Mouse (Mus musculus) heart, embryonic 16.5 days (tissue): Measurements from ENCODE around the gene Foxn3. TPM values are rescaled to one million over a fixed set of nuclear protein-coding genes. Genes with fewer than 3 reads are reported as not detected.

ENCODE experiments used
- ATAC-seq: fragments of 200-750 bp; cut with Nextera tagmentation; replicated peaks from 2 replicates; pipeline ENCODE4 v1.8.0; 2017; ENCODE audit warnings: moderate number of reproducible peaks; ENCODE audit not compliant: insufficient read depth, low FRiP score; ENCODE audit errors: extremely low read depth
- H3K27ac ChIP-seq: fragments of 300-500 bp; sonication (generic); 2 replicates; pipeline ENCODE4 v1.5.1; 2014; ENCODE audit warnings: mild to moderate bottlenecking, low read length, control low read depth, moderate library complexity
- H3K27me3 ChIP-seq: fragments of 300-500 bp; sonication (generic); 2 replicates; pipeline ENCODE4 v1.6.1; 2014; ENCODE audit warnings: low read length, mixed read lengths; ENCODE audit not compliant: control insufficient read depth, insufficient read depth
- H3K36me3 ChIP-seq: fragments of 300-500 bp; sonication (generic); 2 replicates; pipeline ENCODE4 v1.6.1; 2014; ENCODE audit not compliant: control insufficient read depth, insufficient read depth
- H3K4me1 ChIP-seq: fragments of 300-500 bp; sonication (generic); 2 replicates; pipeline ENCODE4 v1.6.1; 2014; ENCODE audit warnings: low read length, mixed read lengths; ENCODE audit not compliant: control insufficient read depth, insufficient read depth
- H3K4me2 ChIP-seq: fragments of 300-500 bp; sonication (generic); 2 replicates; pipeline ENCODE4 v1.6.1; 2014; ENCODE audit warnings: low read depth, mild to moderate bottlenecking, control low read depth, low read length
- H3K4me3 ChIP-seq: fragments of 300-500 bp; sonication (generic); 2 replicates; pipeline ENCODE4 v1.5.1; 2014; ENCODE audit warnings: mild to moderate bottlenecking, control low read depth, low read length
- H3K9ac ChIP-seq: fragments of 300-500 bp; sonication (generic); 2 replicates; pipeline ENCODE4 v1.6.1; 2014; ENCODE audit warnings: low read length, control low read depth
- H3K9me3 ChIP-seq: fragments of 300-500 bp; sonication (generic); replicated peaks from 2 replicates; pipeline ENCODE4 v1.6.1; 2016; ENCODE audit warnings: low read length; ENCODE audit not compliant: control insufficient read depth
- WGBS: fragments of 180-500 bp; shearing (Covaris S2); extraction: QIAGEN DNeasy Blood & Tissue Kit; methylation state at CpG from one replicate; pipeline ENCODE4 v1.1.7; 2014; 5-methylcytosine and 5-hydroxymethylcytosine counted together
- polyA plus RNA-seq: library from polyadenylated mRNA; unstranded; fragments of >200 nt; fragmentation: Nextera tagmentation; extraction: Ambion mirVana; gene quantifications from 2 replicates; pipeline ENCODE4 v1.2.1, GENCODE M21; 2015

Gene Foxn3
- polyA plus RNA-seq, 1 experiment from 2014 or later = 52.1 TPM

- no peak overlapping the region for H3K9ac ChIP-seq
- WGBS = 80% methylated on average over 17 of the region's 17 CpGs
- no peak overlapping the region for H3K4me2 ChIP-seq
- H3K27me3 ChIP-seq = no peaks in the 10 kb centered on the region
- H3K9me3 ChIP-seq = no peaks in the 10 kb centered on the region
- H3K36me3 ChIP-seq = no peaks in the 10 kb centered on the region
- peaks cover 25% of the 10 kb centered on the region for H3K4me1 ChIP-seq
- no peak for ATAC-seq
- no peak overlapping the region for H3K27ac ChIP-seq
- H3K4me3 ChIP-seq = no peak overlapping the region
These were observed 333.2 kb downstream of the Foxn3 start for GRCm38 (mm10) chr12:99229973-99230782.

DNA sequence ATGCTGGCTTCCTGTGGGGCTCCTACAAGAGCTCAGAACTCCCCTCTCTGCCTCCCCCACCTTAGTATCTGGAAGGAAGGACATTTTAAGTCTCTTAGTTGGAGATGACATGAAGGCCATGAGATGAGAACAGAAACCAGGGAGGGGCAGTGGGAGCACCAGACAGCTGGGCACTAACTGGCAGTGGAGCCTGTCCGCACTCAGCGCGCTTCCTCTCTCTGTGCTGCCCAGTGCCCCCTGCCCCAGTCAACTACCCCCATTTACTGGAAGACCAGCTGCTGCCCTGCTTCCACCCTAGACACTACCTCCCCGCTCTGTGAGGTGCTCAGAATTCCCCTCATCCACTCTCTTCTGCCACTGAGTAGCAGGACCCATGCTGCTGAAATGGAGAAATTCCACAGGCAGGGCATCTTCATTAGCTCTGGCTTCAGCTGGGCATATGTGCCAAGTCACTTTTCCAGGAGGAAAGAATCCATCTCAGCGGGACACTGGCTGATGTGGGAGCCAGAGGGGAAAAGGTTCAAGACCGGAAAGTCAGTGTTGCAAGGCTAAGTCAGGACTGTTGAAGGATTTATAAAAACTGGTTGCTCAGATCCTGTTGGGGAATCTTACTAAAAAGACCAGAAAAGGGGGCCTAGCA, 335.9 kb downstream of the Foxn3 start:
- 90% methylated on average over 6 of the region's 6 CpGs for WGBS
- no peaks in the 10 kb centered on the region for H3K9me3 ChIP-seq
- peaks cover 7% of the 10 kb centered on the region for H3K4me1 ChIP-seq
- no peak overlapping the region for H3K4me3 ChIP-seq
- no peak overlapping the region for H3K4me2 ChIP-seq
- no peaks in the 10 kb centered on the region for H3K27me3 ChIP-seq
- H3K27ac ChIP-seq = no peak overlapping the region
- ATAC-seq = no peak
- H3K36me3 ChIP-seq = no peaks in the 10 kb centered on the region
- no peak overlapping the region for H3K9ac ChIP-seq

DNA sequence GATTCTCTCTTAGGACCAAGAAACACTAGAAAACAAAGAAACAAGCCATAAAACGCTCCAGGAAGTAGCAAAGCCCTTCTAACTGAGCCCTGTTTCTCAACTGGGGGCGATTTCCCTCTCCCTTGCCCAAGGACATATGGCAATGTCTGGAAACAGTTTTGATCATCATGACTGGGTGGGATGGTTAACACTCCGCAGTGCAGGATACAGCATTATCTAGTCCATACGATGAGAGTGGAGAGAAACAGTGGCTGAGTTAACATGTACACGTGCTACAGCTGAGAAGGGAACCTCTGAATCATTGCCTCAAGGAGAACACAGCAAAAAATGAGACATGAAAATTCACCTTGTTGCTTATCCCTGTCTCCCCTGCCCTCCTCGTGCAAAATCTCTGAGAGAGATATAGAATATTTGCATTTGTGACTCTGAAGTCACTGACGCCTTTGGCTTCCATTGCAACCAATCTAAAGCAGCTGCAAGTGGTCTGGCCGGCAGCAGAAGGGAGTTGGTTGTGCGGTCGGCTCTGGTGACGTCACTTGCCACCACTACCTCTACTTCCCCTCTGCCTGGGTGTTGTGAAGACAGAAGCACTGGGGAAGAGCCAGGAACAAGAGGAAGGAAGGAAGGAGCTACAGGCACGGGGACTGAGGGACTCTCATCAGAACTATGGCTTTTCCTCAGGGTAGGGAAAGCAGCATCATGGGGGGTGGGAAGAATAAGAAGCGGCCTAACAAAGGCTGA, 338.3 kb downstream of the Foxn3 start:
- Histone ChIP-seq H3K36me3 (no peaks in the 10 kb centered on the region), H3K27me3 (no peaks in the 10 kb centered on the region), H3K4me1 (peaks cover 5% of the 10 kb centered on the region), H3K4me2 (no peak overlapping the region), H3K9ac (no peak overlapping the region), H3K4me3 (no peak overlapping the region), H3K9me3 (no peaks in the 10 kb centered on the region), H3K27ac (no peak overlapping the region)
- 65% methylated on average over 13 of the region's 13 CpGs for WGBS
- no peak for ATAC-seq

DNA sequence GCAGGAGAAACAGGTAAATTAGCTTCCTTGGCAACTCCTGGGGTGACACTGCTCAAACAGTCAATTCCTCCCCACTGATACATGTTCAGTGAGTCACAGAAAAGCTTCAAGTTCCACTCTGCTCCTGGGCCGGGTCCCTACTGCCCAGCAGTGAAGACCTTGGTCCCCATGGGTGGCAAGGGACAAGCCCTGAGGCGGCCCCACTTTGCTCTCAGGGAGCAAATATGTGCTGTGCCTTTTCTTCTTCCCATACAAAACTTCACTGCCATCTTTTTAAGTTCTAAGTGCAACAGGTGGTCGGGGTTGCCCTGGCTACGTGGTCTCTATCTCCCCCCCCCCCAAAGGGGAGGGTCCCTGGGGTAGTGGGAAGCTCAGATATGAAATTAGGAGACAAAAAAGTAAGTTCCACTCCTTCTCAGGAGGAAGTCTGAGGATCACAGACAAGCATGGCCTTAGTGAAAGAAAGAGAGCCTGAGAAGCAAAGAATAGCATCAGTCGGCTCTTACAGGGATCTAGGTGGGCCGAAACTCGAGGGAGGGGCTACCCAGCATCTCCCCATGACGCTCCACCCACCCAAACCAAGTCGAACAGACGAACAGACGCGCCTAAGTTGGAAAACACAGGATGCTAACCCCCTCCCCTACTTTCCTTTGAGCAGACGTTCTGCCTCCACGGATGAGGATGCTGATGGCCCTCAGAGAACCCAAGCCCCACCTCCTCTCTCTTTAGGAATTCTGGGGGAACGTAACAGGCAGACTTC, 342.1 kb downstream of the Foxn3 start:
- no peak overlapping the region for H3K27ac ChIP-seq
- no peak overlapping the region for H3K9ac ChIP-seq
- no peak overlapping the region for H3K4me2 ChIP-seq
- no peak for ATAC-seq
- peaks cover 22% of the 10 kb centered on the region for H3K4me1 ChIP-seq
- no peaks in the 10 kb centered on the region for H3K36me3 ChIP-seq
- no peaks in the 10 kb centered on the region for H3K9me3 ChIP-seq
- H3K27me3 ChIP-seq = no peaks in the 10 kb centered on the region
- no peak overlapping the region for H3K4me3 ChIP-seq
- WGBS = 73% methylated on average over 15 of the region's 15 CpGs

- no peak overlapping the region for H3K4me3 ChIP-seq
- H3K36me3 ChIP-seq = no peaks in the 10 kb centered on the region
- no peak for ATAC-seq
- no peak overlapping the region for H3K27ac ChIP-seq
- H3K9ac ChIP-seq = no peak overlapping the region
- no peak overlapping the region for H3K4me2 ChIP-seq
- WGBS = 80% methylated on average over 8 of the region's 8 CpGs
- H3K9me3 ChIP-seq = no peaks in the 10 kb centered on the region
- H3K27me3 ChIP-seq = no peaks in the 10 kb centered on the region
- peaks cover 31% of the 10 kb centered on the region for H3K4me1 ChIP-seq
These were observed 343.0 kb downstream of the Foxn3 start for GRCm38 (mm10) chr12:99220333-99220732.

- Histone ChIP-seq H3K9me3 (no peaks in the 10 kb centered on the region), H3K9ac (no peak overlapping the region), H3K4me3 (no peak overlapping the region), H3K4me1 (peaks cover 36% of the 10 kb centered on the region), H3K27me3 (no peaks in the 10 kb centered on the region), H3K4me2 (no peak overlapping the region), H3K36me3 (no peaks in the 10 kb centered on the region), H3K27ac (no peak overlapping the region)
- 86% methylated on average over 5 of the region's 5 CpGs for WGBS
- no peak for ATAC-seq
These were observed 343.6 kb downstream of the Foxn3 start for GRCm38 (mm10) chr12:99219812-99220211.

DNA sequence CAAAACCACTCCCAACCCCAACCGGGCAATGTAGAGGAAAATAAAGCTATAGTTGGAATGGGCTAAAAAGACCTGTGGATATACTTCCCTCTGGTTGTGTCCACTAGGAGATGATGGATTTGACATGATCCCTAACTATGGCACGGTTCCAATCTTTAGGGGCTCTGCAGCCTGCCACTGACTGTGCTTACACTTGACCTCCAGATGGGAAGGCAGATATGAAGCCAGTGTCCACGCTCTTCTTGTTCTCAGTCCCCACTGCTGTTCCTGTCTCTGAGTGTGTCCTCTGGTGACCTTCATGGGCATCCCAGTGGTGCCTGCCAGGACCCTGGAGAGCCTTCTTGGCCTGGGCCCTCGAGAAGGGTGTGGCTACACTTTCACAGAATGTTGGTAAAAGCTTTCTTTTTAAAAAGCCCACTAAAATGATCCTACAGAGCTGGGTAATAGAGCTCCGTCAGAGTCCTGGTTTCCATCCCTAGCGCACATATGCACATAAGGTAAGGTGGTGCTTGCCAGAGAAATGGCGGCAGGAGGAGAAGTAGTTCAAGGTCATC, 346.2 kb downstream of the Foxn3 start:
- peak overlapping the region; percentile 81 for H3K27ac ChIP-seq
- H3K9ac ChIP-seq = no peak overlapping the region
- H3K9me3 ChIP-seq = no peaks in the 10 kb centered on the region
- H3K4me1 ChIP-seq = peaks cover 57% of the 10 kb centered on the region
- H3K27me3 ChIP-seq = no peaks in the 10 kb centered on the region
- no peak overlapping the region for H3K4me3 ChIP-seq
- H3K36me3 ChIP-seq = no peaks in the 10 kb centered on the region
- no peak for ATAC-seq
- 71% methylated on average over 7 of the region's 7 CpGs for WGBS
- no peak overlapping the region for H3K4me2 ChIP-seq

- Histone ChIP-seq H3K4me3 (no peak overlapping the region), H3K36me3 (no peaks in the 10 kb centered on the region), H3K4me2 (no peak overlapping the region), H3K27me3 (no peaks in the 10 kb centered on the region), H3K4me1 (peaks cover 57% of the 10 kb centered on the region), H3K9ac (peak overlapping the region; percentile 44; the same call in 1 of the 2 replicates), H3K9me3 (no peaks in the 10 kb centered on the region), H3K27ac (peak overlapping the region; percentile 81)
- peak; percentile 82 for ATAC-seq
- 40% methylated on average over 5 of the region's 5 CpGs for WGBS
These were observed 347.0 kb downstream of the Foxn3 start for GRCm38 (mm10) chr12:99216341-99216761.
